ENCODE assay signal across 8 mouse cellular contexts in the genomic region with DNA sequence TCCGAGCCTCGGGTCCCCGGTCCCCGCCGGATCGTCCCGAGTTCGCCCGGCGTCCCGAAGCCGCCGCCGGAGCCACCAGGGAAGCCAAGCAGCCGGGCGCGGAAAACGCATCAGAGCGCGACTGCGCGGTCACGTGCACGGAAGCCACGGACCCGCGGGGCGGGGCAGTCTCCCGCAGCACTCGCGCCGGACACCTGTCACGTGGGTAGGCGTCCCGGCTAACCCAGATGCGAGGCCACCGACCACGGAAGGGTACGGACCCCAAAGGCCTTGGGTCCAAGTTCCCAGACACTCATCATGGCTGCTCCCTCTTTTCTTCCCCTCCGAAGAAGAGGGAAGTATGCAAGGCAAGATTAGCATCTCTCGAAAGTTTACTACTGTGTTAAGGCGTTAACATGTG. TPM values are rescaled to one million over a fixed set of nuclear protein-coding genes. Genes with fewer than 3 reads are reported as not detected.
DNase-seq lines count a peak whose midpoint lies in the region; ATAC-seq lines count a peak whose summit lies in the region.
"Not testable (repeated sequence)": the region's sequence is repeated elsewhere in the genome, so short reads cannot be mapped to it uniquely, and the experiment has no call there.

No protein-coding gene starts in this region.

- peak overlapping the region; percentile 57 for H3K4me3 ChIP-seq in hindbrain, embryonic 15.5 days
- H3K4me3 ChIP-seq in limb, embryonic 11.5 days (ENCODE audit: low read depth, low read length) = peak overlapping the region; percentile 84
- H3K4me3 ChIP-seq in megakaryocyte, embryonic 14.5 days (replicated peaks) = peak overlapping the region; percentile 87
- H3K4me3 ChIP-seq in neural tube, embryonic 14.5 days (ENCODE audit: low read depth, low read length) = peak overlapping the region; percentile 62

- DNase-seq in R1 (ENCODE audit: low read depth, low spot score) = peak; percentile 81
- peak; percentile 23 for DNase-seq in embryo, embryonic 11.5 days (ENCODE audit: low read depth, low spot score)
- peak; percentile 83 for DNase-seq in limb, embryonic 11.5 days (ENCODE audit: low spot score)
- DNase-seq in yolk sac, embryonic 10.5 days (ENCODE audit: low spot score) = peak; percentile 58

- H3K27me3 ChIP-seq in hindbrain, embryonic 15.5 days; limb, embryonic 11.5 days (ENCODE audit: control insufficient read depth, insufficient read depth, low read length); megakaryocyte, embryonic 14.5 days (replicated peaks); neural tube, embryonic 14.5 days (ENCODE audit: control insufficient read depth, insufficient read depth, low read length): not testable (repeated sequence)

- H3K4me1 ChIP-seq in hindbrain, embryonic 15.5 days (replicated peaks) = peaks cover 17% of the 10 kb centered on the region
- H3K4me1 ChIP-seq in limb, embryonic 11.5 days (ENCODE audit: control insufficient read depth, insufficient read depth, low read length); neural tube, embryonic 14.5 days (ENCODE audit: control insufficient read depth, insufficient read depth, low read length): not testable (repeated sequence)
- peaks cover 37% of the 10 kb centered on the region for H3K4me1 ChIP-seq in megakaryocyte, embryonic 14.5 days

- peak; percentile 58 for ATAC-seq in frontal cortex, adult (ENCODE audit: low TSS enrichment)
- ATAC-seq in hindbrain, embryonic 15.5 days (ENCODE audit: low FRiP score, low read depth) = peak; percentile 79
- ATAC-seq in limb, embryonic 11.5 days (ENCODE audit: insufficient number of reproducible peaks, low FRiP score, low TSS enrichment, low read depth) = peak; percentile 71
- peak; percentile 82 for ATAC-seq in neural tube, embryonic 14.5 days (ENCODE audit: low read depth)

- peak overlapping the region; percentile 57 for H3K9ac ChIP-seq in hindbrain, embryonic 15.5 days
- peak overlapping the region; percentile 78 for H3K9ac ChIP-seq in limb, embryonic 11.5 days (ENCODE audit: low read length)
- peak overlapping the region; percentile 66 for H3K9ac ChIP-seq in neural tube, embryonic 14.5 days (replicated peaks; ENCODE audit: low read depth, low read length)

- H3K36me3 ChIP-seq in hindbrain, embryonic 15.5 days; limb, embryonic 11.5 days (ENCODE audit: control insufficient read depth, insufficient read depth, low read length); megakaryocyte, embryonic 14.5 days (replicated peaks; ENCODE audit: low read length); neural tube, embryonic 14.5 days (ENCODE audit: control insufficient read depth, insufficient read depth, low read length): not testable (repeated sequence)

- H3K4me2 ChIP-seq in hindbrain, embryonic 15.5 days = peak overlapping the region; percentile 69
- H3K4me2 ChIP-seq in limb, embryonic 11.5 days (ENCODE audit: low read depth, severe bottlenecking) = peak overlapping the region; percentile 92
- H3K4me2 ChIP-seq in neural tube, embryonic 14.5 days (ENCODE audit: low read depth, low read length) = peak overlapping the region; percentile 88

- not testable (repeated sequence) for H3K9me3 ChIP-seq in hindbrain, embryonic 15.5 days; limb, embryonic 11.5 days (ENCODE audit: control insufficient read depth, low read length); megakaryocyte, embryonic 14.5 days; neural tube, embryonic 14.5 days (ENCODE audit: control insufficient read depth, low read length)

- under 1% methylated on average over 41 of the region's 42 CpGs for WGBS in hindbrain, embryonic 15.5 days
- WGBS in limb, embryonic 11.5 days = 1% methylated on average over 35 of the region's 42 CpGs
- WGBS in neural tube, embryonic 14.5 days = 1% methylated on average over 31 of the region's 42 CpGs

- peak overlapping the region; percentile 74 for H3K27ac ChIP-seq in hindbrain, embryonic 15.5 days (replicated peaks)
- 0 out of 2 replicates have a peak overlapping the region, but pooled peaks have one; percentile 70 for H3K27ac ChIP-seq in limb, embryonic 11.5 days (replicated peaks; ENCODE audit: low read depth, low read length)
- peak overlapping the region; percentile 71 for H3K27ac ChIP-seq in neural tube, embryonic 14.5 days (ENCODE audit: low read depth, low read length)

RNA-seq across cellular contexts. Expression of a gene that starts 47.1 kb away (rescaled TPM):
- 1,039 and 1,079 TPM in 2 replicates for polyA plus RNA-seq in hindbrain, embryonic 15.5 days (2015; fragmentation: Nextera tagmentation; extraction: Ambion mirVana)
- 502 TPM in 2 replicates for polyA plus RNA-seq in limb, embryonic 11.5 days (2014; fragmentation: Nextera tagmentation; extraction: Ambion mirVana)
- polyA plus RNA-seq in megakaryocyte, embryonic 14.5 days (2012; ENCODE audit: insufficient read depth, low replicate concordance) = 10.9 and 24.4 TPM in 2 replicates
- 1,448 and 1,501 TPM in 2 replicates for polyA plus RNA-seq in neural tube, embryonic 14.5 days (2014; fragmentation: Nextera tagmentation; extraction: Ambion mirVana)

Comparison
In these comparisons a context has a peak if more than half of its experiments do, and no peak if none do; other contexts are left out.
1. Peak in every context shown above with its lines: DNase-seq, ATAC-seq, H3K4me3 ChIP-seq and H3K27ac ChIP-seq.
2. DNase-seq: peak in every context shown above with its lines; median percentile 83 in limb, embryonic 11.5 days; 81 in R1; 58 in yolk sac, embryonic 10.5 days; 23 in embryo, embryonic 11.5 days.
3. RNA of a gene that starts 47.1 kb away (polyA plus RNA-seq): 1,448 to 1,501 TPM in neural tube, embryonic 14.5 days, 1,039 to 1,079 TPM in hindbrain, embryonic 15.5 days and 502 TPM in limb, embryonic 11.5 days; 10.9 to 24.4 TPM in megakaryocyte, embryonic 14.5 days; every median in the first group is over 10 times any median in the second.